Mouse (Mus musculus) intestine, postnatal 0 days (tissue): ENCODE results near the gene Kmt5c. TPM values are rescaled to one million over a fixed set of nuclear protein-coding genes. Genes with fewer than 3 reads are reported as not detected.

ENCODE experiments used
- ATAC-seq: fragments of 200-750 bp; cut with Nextera tagmentation; 2 replicates; pipeline ENCODE4 v1.8.0; 2017; ENCODE audit warnings: mild to moderate bottlenecking, moderate TSS enrichment, moderate library complexity
- H3K27ac ChIP-seq: fragments of 300-500 bp; sonication (generic); 2 replicates; pipeline ENCODE4 v1.5.1; 2014; ENCODE audit warnings: mild to moderate bottlenecking, low read depth, low read length, moderate library complexity
- H3K27me3 ChIP-seq: fragments of 300-500 bp; sonication (generic); replicated peaks from 2 replicates; pipeline ENCODE4 v1.6.1; 2014; ENCODE audit warnings: low read length, mixed read lengths; ENCODE audit not compliant: control insufficient read depth, insufficient read depth
- H3K36me3 ChIP-seq: fragments of 300-500 bp; sonication (generic); 2 replicates; pipeline ENCODE4 v1.6.1; 2014; ENCODE audit warnings: mild to moderate bottlenecking, moderate library complexity; ENCODE audit not compliant: control insufficient read depth, insufficient read depth
- H3K4me1 ChIP-seq: fragments of 300-500 bp; sonication (generic); replicated peaks from 2 replicates; pipeline ENCODE4 v1.6.1; 2014; ENCODE audit warnings: antibody characterized with exemption, low read length, mixed read lengths; ENCODE audit not compliant: control insufficient read depth, insufficient read depth
- H3K4me2 ChIP-seq: fragments of 300-500 bp; sonication (generic); replicated peaks from 2 replicates; pipeline ENCODE4 v1.6.1; 2014; ENCODE audit warnings: low read depth, mild to moderate bottlenecking, moderate library complexity
- H3K4me3 ChIP-seq: fragments of 300-500 bp; sonication (generic); 2 replicates; pipeline ENCODE4 v1.5.1; 2014; ENCODE audit warnings: low read depth, low read length
- H3K9ac ChIP-seq: fragments of 300-500 bp; sonication (generic); 2 replicates; pipeline ENCODE4 v1.6.1; 2014; ENCODE audit warnings: mild to moderate bottlenecking, low read depth, low read length
- H3K9me3 ChIP-seq: fragments of 300-500 bp; sonication (generic); 2 replicates; pipeline ENCODE4 v1.6.1; 2016; ENCODE audit warnings: mixed run types; ENCODE audit not compliant: control insufficient read depth
- CTCF ChIP-seq: sonication (generic); IDR thresholded peaks from 2 replicates; pipeline ENCODE4 v1.5.1; 2016; ENCODE audit warnings: low read depth, mild to moderate bottlenecking, control low read depth, antibody characterized with exemption, moderate library complexity
- WGBS: fragments of 180-500 bp; shearing (Covaris S2); extraction: QIAGEN DNeasy Blood & Tissue Kit; methylation state at CpG from one replicate; pipeline ENCODE4 v1.1.7; 2014; 5-methylcytosine and 5-hydroxymethylcytosine counted together
- polyA plus RNA-seq: library from polyadenylated mRNA; unstranded; fragments of >200 nt; fragmentation: Nextera tagmentation; extraction: Ambion mirVana; gene quantifications from 2 replicates; pipeline ENCODE4 v1.2.1, GENCODE M21; 2015

Gene Kmt5c
- polyA plus RNA-seq, 1 experiment from 2014 or later, result 35.8 TPM

- WGBS, result 51% methylated on average over 18 of the region's 18 CpGs
- H3K27ac ChIP-seq, result no peak overlapping the region
Observed at GRCm38 (mm10) chr7:4705098-4705497, 34.8 kb upstream of the Kmt5c start.

GRCm38 (mm10) chr7:4712594-4712993 lies 27.3 kb upstream of the Kmt5c start:
- no peaks in the 10 kb centered on the region for H3K4me1 ChIP-seq
- no peak overlapping the region for H3K4me2 ChIP-seq
- peaks cover 41% of the 10 kb centered on the region for H3K36me3 ChIP-seq
- H3K9me3 ChIP-seq, result no peaks in the 10 kb centered on the region
- no peak for ATAC-seq
- peak; percentile 66 for TF ChIP-seq CTCF
- 84% methylated on average over 3 of the region's 3 CpGs for WGBS
- no peaks in the 10 kb centered on the region for H3K27me3 ChIP-seq
- H3K27ac ChIP-seq, result no peak overlapping the region
- H3K9ac ChIP-seq, result no peak overlapping the region
- no peak overlapping the region for H3K4me3 ChIP-seq

More at GRCm38 (mm10) chr7:4705098-4705497, 34.8 kb upstream of the Kmt5c start:
- Histone ChIP-seq H3K9me3 (no peaks in the 10 kb centered on the region), H3K4me2 (no peak overlapping the region), H3K4me3 (no peak overlapping the region), H3K27me3 (no peaks in the 10 kb centered on the region), H3K36me3 (peaks cover 26% of the 10 kb centered on the region), H3K9ac (no peak overlapping the region), H3K4me1 (no peaks in the 10 kb centered on the region)
- TF ChIP-seq CTCF, result peak; percentile 77
- ATAC-seq, result no peak

GRCm38 (mm10) chr7:4716955-4717354 lies 23.0 kb upstream of the Kmt5c start:
- Histone ChIP-seq H3K36me3 (peaks cover 28% of the 10 kb centered on the region), H3K27ac (no peak overlapping the region), H3K9me3 (no peaks in the 10 kb centered on the region), H3K9ac (no peak overlapping the region), H3K4me2 (no peak overlapping the region), H3K4me3 (no peak overlapping the region), H3K4me1 (peaks cover 8% of the 10 kb centered on the region), H3K27me3 (no peaks in the 10 kb centered on the region)
- TF ChIP-seq CTCF, result no peak
- WGBS, result 72% methylated on average over 6 of the region's 6 CpGs
- no peak for ATAC-seq

- Histone ChIP-seq H3K36me3 (peaks cover 16% of the 10 kb centered on the region; the same call in 1 of the 2 replicates), H3K9ac (no peak overlapping the region), H3K27ac (peak overlapping the region; percentile 21; the same call in 1 of the 2 replicates), H3K4me2 (no peak overlapping the region), H3K9me3 (no peaks in the 10 kb centered on the region), H3K4me3 (no peak overlapping the region), H3K4me1 (peaks cover 8% of the 10 kb centered on the region), H3K27me3 (no peaks in the 10 kb centered on the region)
- ATAC-seq, result peak; percentile 44; the same call in 1 of the 2 replicates
- no peak for TF ChIP-seq CTCF
- 58% methylated on average over 3 of the region's 3 CpGs for WGBS
Observed at GRCm38 (mm10) chr7:4719276-4719675, 20.6 kb upstream of the Kmt5c start.

GRCm38 (mm10) chr7:4723508-4723907 lies 16.4 kb upstream of the Kmt5c start:
- Histone ChIP-seq H3K4me3 (peak overlapping the region; percentile 45), H3K36me3 (peaks cover 3% of the 10 kb centered on the region; the same call in 1 of the 2 replicates), H3K9ac (peak overlapping the region; percentile 50), H3K4me2 (peak overlapping the region; percentile 77), H3K27ac (peak overlapping the region; percentile 82), H3K4me1 (peaks cover 10% of the 10 kb centered on the region), H3K27me3 (no peaks in the 10 kb centered on the region), H3K9me3 (no peaks in the 10 kb centered on the region)
- WGBS, result 25% methylated on average over 12 of the region's 12 CpGs
- no peak for ATAC-seq
- TF ChIP-seq CTCF, result no peak

- Histone ChIP-seq H3K4me3 (peak overlapping the region; percentile 45), H3K27me3 (no peaks in the 10 kb centered on the region), H3K27ac (peak overlapping the region; percentile 82), H3K36me3 (peaks cover 3% of the 10 kb centered on the region; the same call in 1 of the 2 replicates), H3K4me2 (peak overlapping the region; percentile 77), H3K9ac (peak overlapping the region; percentile 50), H3K4me1 (peaks cover 10% of the 10 kb centered on the region), H3K9me3 (no peaks in the 10 kb centered on the region)
- WGBS, result 7% methylated on average over 3 of the region's 3 CpGs
- peak; percentile 23; the same call in 1 of the 2 replicates for ATAC-seq
- no peak for TF ChIP-seq CTCF
Observed at GRCm38 (mm10) chr7:4724359-4724758, 15.6 kb upstream of the Kmt5c start.
